Mouse (Mus musculus): ENCODE results near the gene Tma7. TPM values are rescaled to one million over a fixed set of nuclear protein-coding genes. Genes with fewer than 3 reads are reported as not detected.
A peak's percentile ranks its signal among the peaks of the same experiment; 100 is the strongest.

Tma7 gene
- polyA plus RNA-seq, 1 experiment, result 144 TPM

GRCm38 (mm10) chr9:109038901-109039364, 43.5 kb downstream of the Tma7 start:
- WGBS, result 13% methylated on average over 8 of the region's 8 CpGs
- TF ChIP-seq POLR2A (IDR thresholded peaks at IDR 0.05; ENCODE audit: borderline replicate concordance, insufficient read depth, low read length), result no peak
- TF ChIP-seq CTCF (IDR thresholded peaks at IDR 0.05; ENCODE audit: borderline replicate concordance, insufficient read depth, low read depth, low read length), result no peak
- 0 out of 2 replicates have a peak, but pooled peaks cover 2% of the 10 kb centered on the region for H3K4me1 ChIP-seq (ENCODE audit: control insufficient read depth, insufficient read depth, low read length)
- H3K27me3 ChIP-seq (ENCODE audit: control insufficient read depth, insufficient read depth, low read length), result no peaks in the 10 kb centered on the region; the same call in 1 of the 2 replicates
- H3K27ac ChIP-seq (ENCODE audit: insufficient read depth, low read length), result no peak overlapping the region
- H3K4me3 ChIP-seq (replicated peaks; ENCODE audit: insufficient read depth, low read depth, low read length), result peak overlapping the region; percentile 58
- peak; percentile 70 to 77 for DNase-seq

DNA sequence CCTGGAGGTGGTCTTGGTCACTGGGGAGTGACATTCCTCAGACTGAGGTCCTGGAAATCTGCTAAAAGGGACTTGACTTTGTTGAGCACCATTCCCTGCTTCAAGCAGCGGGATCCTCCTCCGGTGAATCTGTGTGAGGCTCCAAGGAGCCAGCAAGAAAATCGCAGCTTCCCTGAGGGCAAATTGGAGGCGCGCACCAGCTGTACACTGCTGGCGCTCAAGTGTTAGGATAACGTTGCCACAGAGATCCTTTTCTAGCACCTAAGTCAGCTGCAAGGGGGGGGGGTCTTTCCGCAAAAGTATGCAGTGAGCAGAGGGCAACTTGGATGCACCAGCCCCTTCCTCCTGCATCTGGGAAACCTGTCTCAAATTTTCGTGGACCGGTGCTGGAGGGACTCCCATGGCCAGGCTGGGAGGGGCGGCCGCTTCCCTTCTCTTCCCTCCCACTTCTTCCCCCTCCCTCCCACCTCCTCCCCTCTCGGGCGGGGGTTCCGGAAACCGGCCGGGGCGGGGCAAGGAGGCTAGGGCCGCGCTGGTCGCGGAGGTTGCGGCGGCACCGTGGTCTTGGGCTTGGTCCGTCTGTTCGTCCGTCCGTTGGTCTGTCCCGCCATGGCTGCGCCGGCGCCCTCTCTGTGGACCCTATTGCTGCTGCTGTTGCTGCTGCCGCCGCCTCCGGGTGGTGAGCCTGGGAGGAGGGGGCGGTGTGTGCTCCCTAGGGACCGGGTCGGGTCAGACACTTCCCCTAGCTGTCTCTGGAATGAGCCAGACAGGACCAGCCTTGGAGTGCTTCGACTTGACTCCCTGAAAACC, 44.1 kb downstream of the Tma7 start, which contains the start of gene Shisa5:
Gene Shisa5 (plus strand): TSS at position 480 of the 810 bp plus-strand sequence.
- Histone ChIP-seq H3K4me1 (ENCODE audit: control insufficient read depth, insufficient read depth, low read length) (0 out of 2 replicates have a peak, but pooled peaks cover 2% of the 10 kb centered on the region), H3K4me3 (replicated peaks; ENCODE audit: insufficient read depth, low read depth, low read length) (peak within 1 kb of the TSS; percentile 58), H3K27me3 (ENCODE audit: control insufficient read depth, insufficient read depth, low read length) (no peaks in the 10 kb centered on the region; the same call in 1 of the 2 replicates), H3K27ac (ENCODE audit: insufficient read depth, low read length) (no peak within 1 kb of the TSS)
- TF ChIP-seq POLR2A (IDR thresholded peaks at IDR 0.05; ENCODE audit: borderline replicate concordance, insufficient read depth, low read length), result no peak
- TF ChIP-seq CTCF (IDR thresholded peaks at IDR 0.05; ENCODE audit: borderline replicate concordance, insufficient read depth, low read depth, low read length), result no peak
- peak; percentile 54 to 63 for DNase-seq
- WGBS, result under 1% methylated on average over 40 of the region's 40 CpGs

GRCm38 (mm10) chr9:109032435-109032834, 50.0 kb downstream of the Tma7 start:
- no peaks in the 10 kb centered on the region for H3K4me1 ChIP-seq (ENCODE audit: control insufficient read depth, insufficient read depth, low read length)
- no peak overlapping the region for H3K27ac ChIP-seq (ENCODE audit: insufficient read depth, low read length)
- TF ChIP-seq CTCF (IDR thresholded peaks at IDR 0.05; ENCODE audit: borderline replicate concordance, insufficient read depth, low read depth, low read length), result no peak
- no peak for TF ChIP-seq POLR2A (IDR thresholded peaks at IDR 0.05; ENCODE audit: borderline replicate concordance, insufficient read depth, low read length)
- DNase-seq, result no peak
- H3K27me3 ChIP-seq (ENCODE audit: control insufficient read depth, insufficient read depth, low read length), result no peaks in the 10 kb centered on the region
- 86% methylated on average over 6 of the region's 6 CpGs for WGBS
- no peak overlapping the region for H3K4me3 ChIP-seq (replicated peaks; ENCODE audit: insufficient read depth, low read depth, low read length)

- TF ChIP-seq CTCF (IDR thresholded peaks at IDR 0.05; ENCODE audit: borderline replicate concordance, insufficient read depth, low read depth, low read length) (no peak), POLR2A (IDR thresholded peaks at IDR 0.05; ENCODE audit: borderline replicate concordance, insufficient read depth, low read length) (no peak)
- no peak for DNase-seq
These were observed 50.7 kb downstream of the Tma7 start for GRCm38 (mm10) chr9:109031686-109032085.

GRCm38 (mm10) chr9:109031001-109031400, 51.4 kb downstream of the Tma7 start:
- no peak overlapping the region for H3K4me3 ChIP-seq (replicated peaks; ENCODE audit: insufficient read depth, low read depth, low read length)
- no peak overlapping the region for H3K27ac ChIP-seq (ENCODE audit: insufficient read depth, low read length)
- TF ChIP-seq CTCF (IDR thresholded peaks at IDR 0.05; ENCODE audit: borderline replicate concordance, insufficient read depth, low read depth, low read length), result no peak
- no peak for TF ChIP-seq POLR2A (IDR thresholded peaks at IDR 0.05; ENCODE audit: borderline replicate concordance, insufficient read depth, low read length)
- no peaks in the 10 kb centered on the region for H3K4me1 ChIP-seq (ENCODE audit: control insufficient read depth, insufficient read depth, low read length)
- no peaks in the 10 kb centered on the region for H3K27me3 ChIP-seq (ENCODE audit: control insufficient read depth, insufficient read depth, low read length)
- DNase-seq, result no peak
- WGBS, result 93% methylated on average over 7 of the region's 7 CpGs

More at GRCm38 (mm10) chr9:109031686-109032085, 50.7 kb downstream of the Tma7 start:
- H3K4me3 ChIP-seq (replicated peaks; ENCODE audit: insufficient read depth, low read depth, low read length), result no peak overlapping the region
- no peaks in the 10 kb centered on the region for H3K27me3 ChIP-seq (ENCODE audit: control insufficient read depth, insufficient read depth, low read length)
- WGBS, result 70% methylated on average over 8 of the region's 8 CpGs
- H3K4me1 ChIP-seq (ENCODE audit: control insufficient read depth, insufficient read depth, low read length), result no peaks in the 10 kb centered on the region
- H3K27ac ChIP-seq (ENCODE audit: insufficient read depth, low read length), result no peak overlapping the region

DNA sequence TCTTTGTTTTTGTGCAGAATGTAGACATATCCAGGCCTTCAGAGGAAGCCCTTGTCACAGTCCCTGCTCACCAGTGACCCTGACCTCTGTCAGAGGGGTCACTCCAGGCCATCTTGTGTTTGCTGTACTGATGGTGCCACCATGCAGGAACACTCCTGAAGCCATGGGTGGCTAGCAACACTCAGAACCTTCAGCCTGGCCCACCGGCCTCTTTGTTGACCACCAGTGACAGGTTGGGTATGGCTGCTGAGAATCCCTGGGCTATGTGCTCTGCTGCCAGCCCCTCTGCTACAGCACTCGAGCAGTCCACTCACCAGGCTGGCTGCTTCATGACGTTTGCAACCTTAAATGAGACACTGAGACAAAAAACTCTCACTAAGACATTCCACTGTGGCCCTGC, 52.1 kb downstream of the Tma7 start:
- no peak for TF ChIP-seq CTCF (IDR thresholded peaks at IDR 0.05; ENCODE audit: borderline replicate concordance, insufficient read depth, low read depth, low read length)
- no peak for TF ChIP-seq POLR2A (IDR thresholded peaks at IDR 0.05; ENCODE audit: borderline replicate concordance, insufficient read depth, low read length)
- 68% methylated on average over 3 of the region's 3 CpGs for WGBS
- no peaks in the 10 kb centered on the region for H3K27me3 ChIP-seq (ENCODE audit: control insufficient read depth, insufficient read depth, low read length)

GRCm38 (mm10) chr9:109028919-109029318, 53.5 kb downstream of the Tma7 start:
- WGBS, result 68% methylated on average over 5 of the region's 5 CpGs
- Histone ChIP-seq H3K4me3 (replicated peaks; ENCODE audit: insufficient read depth, low read depth, low read length) (no peak overlapping the region), H3K27ac (ENCODE audit: insufficient read depth, low read length) (no peak overlapping the region), H3K27me3 (ENCODE audit: control insufficient read depth, insufficient read depth, low read length) (no peaks in the 10 kb centered on the region), H3K4me1 (ENCODE audit: control insufficient read depth, insufficient read depth, low read length) (no peaks in the 10 kb centered on the region)
- TF ChIP-seq CTCF (IDR thresholded peaks at IDR 0.05; ENCODE audit: borderline replicate concordance, insufficient read depth, low read depth, low read length) (no peak), POLR2A (IDR thresholded peaks at IDR 0.05; ENCODE audit: borderline replicate concordance, insufficient read depth, low read length) (no peak)
- no peak for DNase-seq

More for the DNA sequence above, 52.1 kb downstream of the Tma7 start:
- Histone ChIP-seq H3K4me1 (ENCODE audit: control insufficient read depth, insufficient read depth, low read length) (no peaks in the 10 kb centered on the region), H3K27ac (ENCODE audit: insufficient read depth, low read length) (no peak overlapping the region), H3K4me3 (replicated peaks; ENCODE audit: insufficient read depth, low read depth, low read length) (no peak overlapping the region)
- no peak for DNase-seq

GRCm38 (mm10) chr9:109028421-109028820, 54.0 kb downstream of the Tma7 start:
- Histone ChIP-seq H3K27ac (ENCODE audit: insufficient read depth, low read length) (no peak overlapping the region), H3K27me3 (ENCODE audit: control insufficient read depth, insufficient read depth, low read length) (no peaks in the 10 kb centered on the region), H3K4me3 (replicated peaks; ENCODE audit: insufficient read depth, low read depth, low read length) (no peak overlapping the region), H3K4me1 (ENCODE audit: control insufficient read depth, insufficient read depth, low read length) (no peaks in the 10 kb centered on the region)
- WGBS, result 79% methylated on average over 3 of the region's 3 CpGs
- DNase-seq, result no peak
- TF ChIP-seq POLR2A (IDR thresholded peaks at IDR 0.05; ENCODE audit: borderline replicate concordance, insufficient read depth, low read length) (no peak), CTCF (IDR thresholded peaks at IDR 0.05; ENCODE audit: borderline replicate concordance, insufficient read depth, low read depth, low read length) (no peak)
